Mouse (Mus musculus): ENCODE results near the gene Itga9. TPM values are rescaled to one million over a fixed set of nuclear protein-coding genes. Genes with fewer than 3 reads are reported as not detected.

Itga9 gene
- polyA plus RNA-seq, 1 experiment from 2014 or later, result 5.9 TPM

DNA sequence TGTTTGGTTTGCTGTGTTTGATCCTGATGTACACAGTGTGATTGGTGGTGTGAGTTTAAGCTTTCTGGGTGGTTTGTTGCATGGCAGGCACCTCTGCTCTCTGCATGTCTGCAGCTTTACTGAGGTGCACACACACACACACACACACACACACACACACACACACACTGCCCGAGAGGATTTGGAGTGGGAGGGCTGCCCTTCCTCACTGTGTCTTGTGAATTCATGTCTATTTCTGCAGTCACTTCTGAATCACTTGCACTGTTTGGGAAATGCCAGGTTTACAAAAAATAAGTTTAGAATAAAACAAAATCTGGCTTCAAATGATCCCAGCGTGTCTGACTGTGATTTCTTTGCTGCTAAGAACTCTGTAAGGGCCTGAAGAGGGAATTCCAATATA lies 294.2 kb downstream of the Itga9 start:
- WGBS, result 60% methylated on average over 2 of the region's 2 CpGs
- Histone ChIP-seq H3K27me3 (replicated peaks; ENCODE audit: control insufficient read depth, insufficient read depth, low read length) (no peaks in the 10 kb centered on the region), H3K4me3 (ENCODE audit: low read depth, low read length) (no peak overlapping the region), H3K4me1 (replicated peaks; ENCODE audit: control insufficient read depth, insufficient read depth, low read length) (no peaks in the 10 kb centered on the region), H3K9me3 (ENCODE audit: control insufficient read depth) (no peaks in the 10 kb centered on the region), H3K9ac (ENCODE audit: low read depth, low read length) (no peak overlapping the region), H3K27ac (ENCODE audit: low read depth, low read length) (no peak overlapping the region), H3K36me3 (ENCODE audit: control insufficient read depth, insufficient read depth) (peaks cover 4% of the 10 kb centered on the region), H3K4me2 (replicated peaks; ENCODE audit: low read depth) (no peak overlapping the region)
- TF ChIP-seq CTCF (IDR thresholded peaks at IDR 0.05; ENCODE audit: low read depth), result no peak
- ATAC-seq, result no peak

DNA sequence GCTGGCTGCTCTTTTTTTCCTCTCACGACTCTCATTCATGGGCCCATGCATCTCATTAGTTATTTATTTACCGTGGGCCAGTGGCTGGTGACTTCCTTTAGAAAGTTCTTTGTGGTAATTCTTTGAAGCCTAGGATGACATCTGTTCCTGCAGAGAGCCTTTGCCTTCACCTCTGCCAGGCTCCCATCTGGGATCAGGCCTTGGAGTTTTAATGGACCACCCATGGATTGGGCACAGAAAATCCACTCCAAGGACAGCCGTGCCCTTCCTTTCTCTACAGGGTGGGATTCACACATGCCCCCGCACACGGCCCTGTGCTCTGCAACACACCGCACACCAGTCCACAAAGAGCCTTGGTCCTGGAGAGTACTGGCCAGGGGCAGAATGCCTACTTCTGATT lies 295.4 kb downstream of the Itga9 start:
- no peaks in the 10 kb centered on the region for H3K27me3 ChIP-seq (replicated peaks; ENCODE audit: control insufficient read depth, insufficient read depth, low read length)
- H3K9me3 ChIP-seq (ENCODE audit: control insufficient read depth), result no peaks in the 10 kb centered on the region
- ATAC-seq, result no peak
- no peak overlapping the region for H3K9ac ChIP-seq (ENCODE audit: low read depth, low read length)
- WGBS, result 78% methylated on average over 6 of the region's 6 CpGs
- H3K27ac ChIP-seq (ENCODE audit: low read depth, low read length), result no peak overlapping the region
- peaks cover 4% of the 10 kb centered on the region; the same call in 1 of the 2 replicates for H3K36me3 ChIP-seq (ENCODE audit: control insufficient read depth, insufficient read depth)
- no peak for TF ChIP-seq CTCF (IDR thresholded peaks at IDR 0.05; ENCODE audit: low read depth)
- no peak overlapping the region for H3K4me3 ChIP-seq (ENCODE audit: low read depth, low read length)
- no peaks in the 10 kb centered on the region for H3K4me1 ChIP-seq (replicated peaks; ENCODE audit: control insufficient read depth, insufficient read depth, low read length)
- H3K4me2 ChIP-seq (replicated peaks; ENCODE audit: low read depth), result no peak overlapping the region

DNA sequence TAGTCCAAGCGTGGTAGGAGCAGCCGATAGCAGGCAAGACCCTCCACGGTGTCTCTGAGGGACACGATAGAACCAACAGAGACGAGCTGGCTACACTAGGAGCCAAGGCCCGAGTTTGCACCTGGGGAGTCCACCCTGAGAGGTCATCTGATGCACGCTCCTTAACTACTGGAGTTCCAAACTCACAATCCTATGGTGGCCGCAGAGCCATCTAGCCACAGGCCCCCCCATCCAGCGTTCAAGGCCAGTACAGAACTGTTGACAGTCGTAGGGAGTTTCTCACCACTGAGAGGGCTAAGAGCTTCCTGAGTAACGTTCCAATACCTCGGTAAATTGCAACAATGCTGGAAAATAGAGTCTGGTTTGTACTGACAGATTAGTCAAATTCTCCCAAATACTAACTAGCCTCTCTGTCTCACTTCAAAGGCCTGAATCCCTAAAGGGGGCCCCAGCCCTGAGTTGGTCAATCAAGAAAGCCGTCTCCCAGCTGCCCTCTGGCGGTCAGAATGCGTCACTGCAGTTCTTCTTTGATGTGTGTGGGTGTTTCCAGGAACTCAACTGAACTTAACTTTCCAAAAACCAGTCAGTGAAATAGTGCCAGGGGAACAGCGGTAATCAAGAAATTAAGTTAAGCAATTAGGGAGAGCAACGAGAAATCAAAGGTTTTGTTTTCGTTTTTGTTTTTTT lies 301.6 kb downstream of the Itga9 start:
- 53% methylated on average over 18 of the region's 18 CpGs for WGBS
- TF ChIP-seq CTCF (IDR thresholded peaks at IDR 0.05; ENCODE audit: low read depth), result peak; percentile 95
- H3K4me1 ChIP-seq (replicated peaks; ENCODE audit: control insufficient read depth, insufficient read depth, low read length), result no peaks in the 10 kb centered on the region
- ATAC-seq, result 0 out of 2 replicates have a peak, but pooled peaks have one; percentile 36
- no peak overlapping the region for H3K4me2 ChIP-seq (replicated peaks; ENCODE audit: low read depth)
- H3K4me3 ChIP-seq (ENCODE audit: low read depth, low read length), result no peak overlapping the region
- H3K27me3 ChIP-seq (replicated peaks; ENCODE audit: control insufficient read depth, insufficient read depth, low read length), result no peaks in the 10 kb centered on the region
- H3K9ac ChIP-seq (ENCODE audit: low read depth, low read length), result no peak overlapping the region
- H3K27ac ChIP-seq (ENCODE audit: low read depth, low read length), result no peak overlapping the region
- no peaks in the 10 kb centered on the region for H3K9me3 ChIP-seq (ENCODE audit: control insufficient read depth)
- H3K36me3 ChIP-seq (ENCODE audit: control insufficient read depth, insufficient read depth), result no peaks in the 10 kb centered on the region

DNA sequence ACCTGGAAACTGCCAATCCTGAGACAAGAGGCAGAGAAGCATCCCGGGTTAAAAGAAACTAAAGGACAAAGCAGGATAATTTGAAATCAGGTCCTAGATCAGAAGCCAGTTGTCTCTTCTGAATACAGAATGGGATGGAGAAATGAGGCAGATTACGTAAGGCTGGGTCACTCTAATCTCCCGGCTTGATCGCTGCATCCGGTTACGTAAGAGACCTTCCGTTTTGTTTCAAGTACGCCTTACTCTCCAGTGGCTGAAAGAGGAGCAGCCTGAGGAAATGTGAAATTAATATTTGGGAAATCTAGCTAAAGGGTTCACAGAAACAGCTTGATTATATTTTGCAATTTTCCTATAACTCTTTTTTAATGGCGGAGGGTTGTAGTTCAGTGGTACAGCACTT lies 306.6 kb downstream of the Itga9 start:
- Histone ChIP-seq H3K9me3 (ENCODE audit: control insufficient read depth) (no peaks in the 10 kb centered on the region), H3K9ac (ENCODE audit: low read depth, low read length) (no peak overlapping the region), H3K36me3 (ENCODE audit: control insufficient read depth, insufficient read depth) (no peaks in the 10 kb centered on the region), H3K4me1 (replicated peaks; ENCODE audit: control insufficient read depth, insufficient read depth, low read length) (no peaks in the 10 kb centered on the region), H3K4me2 (replicated peaks; ENCODE audit: low read depth) (no peak overlapping the region), H3K4me3 (ENCODE audit: low read depth, low read length) (no peak overlapping the region), H3K27me3 (replicated peaks; ENCODE audit: control insufficient read depth, insufficient read depth, low read length) (no peaks in the 10 kb centered on the region), H3K27ac (ENCODE audit: low read depth, low read length) (no peak overlapping the region)
- ATAC-seq, result no peak
- no peak for TF ChIP-seq CTCF (IDR thresholded peaks at IDR 0.05; ENCODE audit: low read depth)
- WGBS, result 78% methylated on average over 9 of the region's 9 CpGs

DNA sequence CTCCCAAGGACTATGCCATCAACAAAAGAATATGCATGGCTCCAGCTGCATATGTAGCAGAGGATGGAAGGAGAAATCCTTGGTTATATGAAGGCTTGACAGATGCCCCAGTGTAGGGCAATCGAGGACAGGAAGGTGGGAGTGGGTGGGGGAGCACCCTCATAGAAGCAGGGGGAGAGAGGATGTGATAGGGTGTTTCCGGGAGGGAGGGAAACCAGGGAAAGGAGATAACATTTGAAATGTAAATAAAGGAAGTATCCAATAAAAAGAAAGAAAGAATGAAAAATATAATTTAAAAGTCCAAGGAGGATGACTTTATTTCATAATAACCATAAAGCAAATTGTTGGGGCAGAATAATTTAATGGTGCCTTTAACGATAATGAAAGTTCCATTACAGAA lies 307.1 kb downstream of the Itga9 start:
- no peaks in the 10 kb centered on the region for H3K27me3 ChIP-seq (replicated peaks; ENCODE audit: control insufficient read depth, insufficient read depth, low read length)
- ATAC-seq, result no peak
- no peak overlapping the region for H3K9ac ChIP-seq (ENCODE audit: low read depth, low read length)
- no peaks in the 10 kb centered on the region for H3K9me3 ChIP-seq (ENCODE audit: control insufficient read depth)
- no peak overlapping the region for H3K27ac ChIP-seq (ENCODE audit: low read depth, low read length)
- no peaks in the 10 kb centered on the region for H3K4me1 ChIP-seq (replicated peaks; ENCODE audit: control insufficient read depth, insufficient read depth, low read length)
- no peaks in the 10 kb centered on the region for H3K36me3 ChIP-seq (ENCODE audit: control insufficient read depth, insufficient read depth)
- 76% methylated on average over 3 of the region's 3 CpGs for WGBS
- H3K4me2 ChIP-seq (replicated peaks; ENCODE audit: low read depth), result no peak overlapping the region
- H3K4me3 ChIP-seq (ENCODE audit: low read depth, low read length), result no peak overlapping the region
- TF ChIP-seq CTCF (IDR thresholded peaks at IDR 0.05; ENCODE audit: low read depth), result no peak

DNA sequence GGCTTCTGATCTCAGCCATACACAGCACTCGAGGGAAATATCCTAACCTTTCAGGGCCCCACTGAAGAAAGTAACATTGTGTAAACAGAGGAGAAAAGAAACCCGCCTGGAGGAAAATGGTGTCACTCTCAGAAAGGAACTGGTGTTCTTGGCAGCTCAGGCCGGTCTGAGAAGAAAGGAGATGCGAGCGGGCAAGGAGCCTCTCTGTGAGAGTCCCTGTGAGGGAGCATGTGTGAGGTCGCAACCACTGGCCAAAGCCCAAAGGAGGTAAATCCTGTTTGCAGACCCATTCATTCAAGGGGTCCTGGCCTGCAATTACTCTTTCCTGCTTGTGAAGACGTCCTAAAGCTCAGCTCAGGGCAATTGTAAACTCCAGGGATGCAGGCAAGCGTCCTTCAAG lies 308.1 kb downstream of the Itga9 start:
- Histone ChIP-seq H3K9me3 (ENCODE audit: control insufficient read depth) (no peaks in the 10 kb centered on the region), H3K36me3 (ENCODE audit: control insufficient read depth, insufficient read depth) (no peaks in the 10 kb centered on the region), H3K4me1 (replicated peaks; ENCODE audit: control insufficient read depth, insufficient read depth, low read length) (no peaks in the 10 kb centered on the region), H3K4me3 (ENCODE audit: low read depth, low read length) (no peak overlapping the region), H3K27me3 (replicated peaks; ENCODE audit: control insufficient read depth, insufficient read depth, low read length) (no peaks in the 10 kb centered on the region), H3K4me2 (replicated peaks; ENCODE audit: low read depth) (no peak overlapping the region), H3K27ac (ENCODE audit: low read depth, low read length) (no peak overlapping the region), H3K9ac (ENCODE audit: low read depth, low read length) (no peak overlapping the region)
- TF ChIP-seq CTCF (IDR thresholded peaks at IDR 0.05; ENCODE audit: low read depth), result no peak
- WGBS, result 44% methylated on average over 8 of the region's 8 CpGs
- no peak for ATAC-seq
